Mouse (Mus musculus) erythroblast, embryonic 14.5 days (primary cell): ENCODE results near the gene Tubb2a. TPM values are rescaled to one million over a fixed set of nuclear protein-coding genes. Genes with fewer than 3 reads are reported as not detected.
"Not testable (repeated sequence)": the region's sequence is repeated elsewhere in the genome, so short reads cannot be mapped to it uniquely, and the experiment has no call there.

ENCODE experiments used
- H3K27me3 ChIP-seq: 2 replicates; pipeline ENCODE4 v1.6.1; 2012; ENCODE audit warnings: inconsistent platforms; ENCODE audit not compliant: control insufficient read depth
- H3K36me3 ChIP-seq: 2 replicates; pipeline ENCODE4 v1.6.1; 2012; ENCODE audit warnings: mild to moderate bottlenecking, inconsistent platforms; ENCODE audit not compliant: control insufficient read depth
- H3K4me1 ChIP-seq: 2 replicates; pipeline ENCODE4 v1.6.1; 2012; ENCODE audit warnings: inconsistent platforms; ENCODE audit not compliant: control insufficient read depth
- H3K4me3 ChIP-seq: replicated peaks from 2 replicates; pipeline ENCODE3; 2012; ENCODE audit warnings: moderate library complexity, mild to moderate bottlenecking, inconsistent platforms
- H3K9me3 ChIP-seq: 2 replicates; pipeline ENCODE4 v1.6.1; 2012; ENCODE audit warnings: low read length, inconsistent platforms, mixed read lengths; ENCODE audit not compliant: control insufficient read depth
- GATA1 ChIP-seq: IDR thresholded peaks from 2 replicates; pipeline ENCODE4 v1.6.1; 2012; ENCODE audit warnings: low read length, inconsistent platforms, mixed read lengths
- TAL1 ChIP-seq: IDR thresholded peaks from 3 replicates; pipeline ENCODE4 v1.6.1; 2012; ENCODE audit warnings: low read length, inconsistent platforms, mixed read lengths
- polyA plus RNA-seq: library from polyadenylated mRNA; stranded (reverse); fragments of >175 nt; gene quantifications from 2 replicates; pipeline ENCODE4 v1.2.3, GENCODE M21; 2012

Gene Tubb2a
- polyA plus RNA-seq, 1 experiment: 6.1 TPM

- Histone ChIP-seq H3K36me3 (peaks cover 18% of the 10 kb centered on the region), H3K4me1 (peaks cover 22% of the 10 kb centered on the region), H3K27me3 (peaks cover 14% of the 10 kb centered on the region), H3K9me3 (no peaks in the 10 kb centered on the region), H3K4me3 (no peak overlapping the region)
- TF ChIP-seq GATA1: no peak
- TF ChIP-seq TAL1: no peak
Measured at GRCm38 (mm10) chr13:34079801-34080200, 2.0 kb upstream of the Tubb2a start.

- Histone ChIP-seq H3K4me3 (peak overlapping the region; percentile 87), H3K9me3 (no peaks in the 10 kb centered on the region), H3K27me3 (peaks cover 14% of the 10 kb centered on the region), H3K36me3 (peaks cover 24% of the 10 kb centered on the region), H3K4me1 (peaks cover 22% of the 10 kb centered on the region)
- TF ChIP-seq TAL1: no peak
- TF ChIP-seq GATA1: no peak
Measured at GRCm38 (mm10) chr13:34078500-34079280, 883 bp upstream of the Tubb2a start.

- Histone ChIP-seq H3K9me3 (no peaks in the 10 kb centered on the region), H3K36me3 (peaks cover 28% of the 10 kb centered on the region), H3K4me1 (peaks cover 22% of the 10 kb centered on the region), H3K27me3 (peaks cover 14% of the 10 kb centered on the region), H3K4me3 (peak overlapping the region; percentile 87)
- TF ChIP-seq TAL1 (no peak), GATA1 (no peak)
Measured at GRCm38 (mm10) chr13:34076561-34077491, 981 bp downstream of the Tubb2a start.

- H3K4me1 ChIP-seq: peaks cover 22% of the 10 kb centered on the region
- H3K36me3 ChIP-seq: peaks cover 28% of the 10 kb centered on the region
- H3K4me3 ChIP-seq, H3K9me3 ChIP-seq: not testable (repeated sequence)
- H3K27me3 ChIP-seq: peaks cover 14% of the 10 kb centered on the region
Measured at GRCm38 (mm10) chr13:34075893-34076292, 1.9 kb downstream of the Tubb2a start.

- H3K9me3 ChIP-seq, H3K4me3 ChIP-seq: not testable (repeated sequence)
Measured at GRCm38 (mm10) chr13:34074441-34074840, 3.4 kb downstream of the Tubb2a start.

GRCm38 (mm10) chr13:34072847-34073246, 5.0 kb downstream of the Tubb2a start:
- Histone ChIP-seq H3K4me3 (no peak overlapping the region), H3K9me3 (no peaks in the 10 kb centered on the region), H3K36me3 (peaks cover 28% of the 10 kb centered on the region), H3K4me1 (peaks cover 14% of the 10 kb centered on the region), H3K27me3 (no peaks in the 10 kb centered on the region)
- TF ChIP-seq GATA1: no peak
- no peak for TF ChIP-seq TAL1

More at GRCm38 (mm10) chr13:34074441-34074840, 3.4 kb downstream of the Tubb2a start:
- peaks cover 28% of the 10 kb centered on the region for H3K36me3 ChIP-seq
- peaks cover 11% of the 10 kb centered on the region for H3K27me3 ChIP-seq
- H3K4me1 ChIP-seq: peaks cover 22% of the 10 kb centered on the region

GRCm38 (mm10) chr13:34071836-34072235, 6.0 kb downstream of the Tubb2a start:
- H3K4me1 ChIP-seq: peaks cover 5% of the 10 kb centered on the region
- no peaks in the 10 kb centered on the region for H3K27me3 ChIP-seq
- no peak for TF ChIP-seq GATA1
- no peak for TF ChIP-seq TAL1
- H3K9me3 ChIP-seq: no peaks in the 10 kb centered on the region
- H3K36me3 ChIP-seq: peaks cover 28% of the 10 kb centered on the region
- H3K4me3 ChIP-seq: no peak overlapping the region

GRCm38 (mm10) chr13:34070296-34070695, 7.5 kb downstream of the Tubb2a start:
- Histone ChIP-seq H3K27me3 (no peaks in the 10 kb centered on the region), H3K9me3 (no peaks in the 10 kb centered on the region), H3K36me3 (peaks cover 13% of the 10 kb centered on the region), H3K4me3 (no peak overlapping the region), H3K4me1 (no peaks in the 10 kb centered on the region)
- TF ChIP-seq GATA1: no peak

GRCm38 (mm10) chr13:34066351-34066750, 11.5 kb downstream of the Tubb2a start:
- no peaks in the 10 kb centered on the region for H3K27me3 ChIP-seq
- TF ChIP-seq TAL1: no peak
- no peak for TF ChIP-seq GATA1
- H3K9me3 ChIP-seq: no peaks in the 10 kb centered on the region
- H3K36me3 ChIP-seq: no peaks in the 10 kb centered on the region; the same call in 1 of the 2 replicates
- H3K4me1 ChIP-seq: peaks cover 2% of the 10 kb centered on the region; the same call in 1 of the 2 replicates
- H3K4me3 ChIP-seq: no peak overlapping the region
